Mouse (Mus musculus): ENCODE measurements at regions not wholly inside any gene's neighbourhood (a gene's known extent, or its start where the extent isn't known, plus 50 kb on each side); places are given as distances from the start of the nearest gene placed in this dataset.

DNA sequence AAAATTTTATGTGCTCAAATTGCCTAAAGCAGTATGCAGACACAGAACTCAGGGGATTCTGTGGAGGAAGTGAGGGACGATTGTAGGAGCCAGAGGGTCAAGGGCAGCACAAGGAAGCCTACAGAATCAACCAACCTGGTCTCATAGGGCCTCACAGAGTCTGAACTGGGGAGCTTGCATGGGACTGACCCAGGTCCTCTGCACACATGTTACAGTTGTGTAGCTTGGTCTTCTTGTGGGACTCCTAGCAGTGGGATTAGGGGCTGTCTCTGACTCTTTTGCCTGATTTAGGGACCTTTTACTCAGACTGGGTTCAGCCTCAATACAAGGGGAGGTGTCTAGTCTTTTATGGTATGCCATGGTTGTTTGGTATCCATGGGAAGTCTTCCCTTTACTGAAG lies 60.2 kb upstream of the Mtpn start:
- H3K27me3 ChIP-seq (ENCODE audit: control insufficient read depth, insufficient read depth, low read length) = no peaks in the 10 kb centered on the region
- H3K27ac ChIP-seq (replicated peaks; ENCODE audit: low read depth, low read length) = no peak overlapping the region
- 69% methylated on average over 1 of the region's 1 CpGs for WGBS
- H3K4me3 ChIP-seq (ENCODE audit: low read depth, low read length) = no peak overlapping the region
- ATAC-seq (ENCODE audit: insufficient number of reproducible peaks, low FRiP score, low TSS enrichment, low read depth) = no peak
- no peaks in the 10 kb centered on the region for H3K4me1 ChIP-seq (ENCODE audit: control insufficient read depth, insufficient read depth, low read length)
- no peaks in the 10 kb centered on the region for H3K36me3 ChIP-seq (ENCODE audit: control insufficient read depth, insufficient read depth, low read length)
- no peak overlapping the region for H3K4me2 ChIP-seq (ENCODE audit: low read depth, severe bottlenecking)
- no peak for DNase-seq (ENCODE audit: low spot score)
- H3K9me3 ChIP-seq (ENCODE audit: control insufficient read depth, low read length) = no peaks in the 10 kb centered on the region
- H3K9ac ChIP-seq (ENCODE audit: low read length) = no peak overlapping the region

GRCm38 (mm10) chr6:35598406-35599185 lies 58.9 kb upstream of the Mtpn start:
- Histone ChIP-seq H3K4me3 (ENCODE audit: low read depth, low read length) (no peak overlapping the region), H3K27me3 (ENCODE audit: control insufficient read depth, insufficient read depth, low read length) (no peaks in the 10 kb centered on the region), H3K9me3 (ENCODE audit: control insufficient read depth, low read length) (no peaks in the 10 kb centered on the region), H3K36me3 (ENCODE audit: control insufficient read depth, insufficient read depth, low read length) (no peaks in the 10 kb centered on the region), H3K27ac (replicated peaks; ENCODE audit: low read depth, low read length) (no peak overlapping the region), H3K4me1 (ENCODE audit: control insufficient read depth, insufficient read depth, low read length) (no peaks in the 10 kb centered on the region), H3K9ac (ENCODE audit: low read length) (no peak overlapping the region), H3K4me2 (ENCODE audit: low read depth, severe bottlenecking) (no peak overlapping the region)
- DNase-seq (ENCODE audit: low spot score) = no peak
- no peak for ATAC-seq (ENCODE audit: insufficient number of reproducible peaks, low FRiP score, low TSS enrichment, low read depth)
- 83% methylated on average over 12 of the region's 12 CpGs for WGBS

- no peak overlapping the region for H3K4me2 ChIP-seq (ENCODE audit: low read depth, severe bottlenecking)
- H3K9me3 ChIP-seq (ENCODE audit: control insufficient read depth, low read length) = no peaks in the 10 kb centered on the region
- H3K4me1 ChIP-seq (ENCODE audit: control insufficient read depth, insufficient read depth, low read length) = no peaks in the 10 kb centered on the region
- H3K36me3 ChIP-seq (ENCODE audit: control insufficient read depth, insufficient read depth, low read length) = no peaks in the 10 kb centered on the region
- WGBS = 86% methylated on average over 2 of the region's 2 CpGs
- ATAC-seq (ENCODE audit: insufficient number of reproducible peaks, low FRiP score, low TSS enrichment, low read depth) (no peak), DNase-seq (ENCODE audit: low spot score) (no peak)
- H3K4me3 ChIP-seq (ENCODE audit: low read depth, low read length) = no peak overlapping the region
- H3K27ac ChIP-seq (replicated peaks; ENCODE audit: low read depth, low read length) = no peak overlapping the region
- no peak overlapping the region for H3K9ac ChIP-seq (ENCODE audit: low read length)
- H3K27me3 ChIP-seq (ENCODE audit: control insufficient read depth, insufficient read depth, low read length) = no peaks in the 10 kb centered on the region
These were observed 55.3 kb upstream of the Mtpn start for GRCm38 (mm10) chr6:35595012-35595411.

- Histone ChIP-seq H3K4me3 (ENCODE audit: low read depth, low read length) (no peak overlapping the region), H3K36me3 (ENCODE audit: control insufficient read depth, insufficient read depth, low read length) (no peaks in the 10 kb centered on the region), H3K27me3 (ENCODE audit: control insufficient read depth, insufficient read depth, low read length) (no peaks in the 10 kb centered on the region), H3K27ac (replicated peaks; ENCODE audit: low read depth, low read length) (no peak overlapping the region), H3K9me3 (ENCODE audit: control insufficient read depth, low read length) (no peaks in the 10 kb centered on the region), H3K4me1 (ENCODE audit: control insufficient read depth, insufficient read depth, low read length) (no peaks in the 10 kb centered on the region), H3K9ac (ENCODE audit: low read length) (no peak overlapping the region), H3K4me2 (ENCODE audit: low read depth, severe bottlenecking) (no peak overlapping the region)
- ATAC-seq (ENCODE audit: insufficient number of reproducible peaks, low FRiP score, low TSS enrichment, low read depth) (no peak), DNase-seq (ENCODE audit: low spot score) (no peak)
- 90% methylated on average over 3 of the region's 3 CpGs for WGBS
These were observed 52.5 kb upstream of the Mtpn start for GRCm38 (mm10) chr6:35592234-35592633.
